Mouse (Mus musculus): Measurements from ENCODE around the gene Got1.

Got1 gene

DNA sequence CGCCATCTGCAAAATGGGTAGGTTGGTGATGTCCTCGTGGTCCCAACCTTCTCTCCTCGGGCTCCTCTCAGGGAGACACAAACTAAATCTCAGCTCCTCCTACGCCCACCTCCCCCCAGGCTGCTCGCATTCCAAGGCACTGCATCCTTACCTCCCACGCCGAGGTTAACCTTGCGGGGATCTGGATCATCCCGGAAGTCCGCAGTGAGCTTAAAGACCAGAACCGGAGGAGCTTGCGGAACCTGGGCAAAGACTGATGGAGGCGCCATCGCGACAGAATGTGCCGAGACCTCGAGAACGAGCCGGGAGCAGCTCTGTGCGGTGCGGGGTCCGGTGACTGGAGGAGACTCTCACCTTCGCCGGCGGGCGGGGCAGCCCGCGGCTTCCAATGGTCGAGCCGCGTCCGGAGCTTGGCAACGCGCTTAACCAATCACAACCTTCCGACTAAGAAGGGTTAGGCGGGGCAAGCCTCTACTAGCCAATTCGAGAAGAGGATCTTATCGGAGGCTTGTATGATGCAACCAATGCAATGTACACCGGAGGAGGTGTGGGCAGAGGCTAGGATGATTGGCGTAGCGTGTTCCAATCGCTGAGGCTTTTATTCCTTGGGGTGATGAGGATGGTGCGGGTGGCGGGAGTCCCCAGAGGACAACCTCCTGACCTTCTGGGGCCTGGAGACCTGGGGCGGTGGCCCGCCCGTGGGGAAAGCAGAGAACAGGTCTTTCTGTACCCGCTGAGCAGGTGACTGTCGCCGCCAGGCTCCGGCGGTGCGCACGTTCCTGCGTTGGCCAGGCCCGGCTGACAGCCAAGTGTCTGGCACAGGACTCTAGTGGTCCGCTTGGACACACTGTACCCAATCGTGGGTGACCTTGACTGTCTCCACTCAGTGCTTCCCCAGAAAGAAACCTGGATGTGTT is at the start of gene Got1:
TSS of gene Got1 (minus strand) at position 419 of the 917 bp plus-strand sequence.
- DNase-seq (ENCODE audit: low read depth, low spot score), result peak; percentile 89

GRCm38 (mm10) chr19:43570831-43571790 is 46.7 kb upstream of the Got1 start:
- DNase-seq (ENCODE audit: low read depth, low spot score), result peak; percentile 61

DNA sequence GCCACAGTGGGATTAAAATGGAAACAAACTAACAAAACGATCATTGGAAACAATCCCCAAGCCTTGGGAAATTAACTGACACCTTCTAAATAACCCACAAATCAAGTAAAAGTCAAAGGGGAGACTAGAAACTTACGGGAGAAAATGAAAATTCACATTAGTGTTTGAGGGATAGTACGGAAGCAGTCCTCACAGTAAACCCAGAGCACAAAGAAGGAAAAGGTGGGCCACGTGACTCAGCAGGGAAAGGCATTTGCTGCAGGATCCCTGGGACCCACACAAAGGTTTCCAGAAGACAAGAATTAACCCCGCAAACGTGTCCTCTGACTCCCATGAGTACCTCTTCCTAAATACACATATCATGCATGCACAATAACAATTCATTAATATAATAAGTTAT is 44.7 kb upstream of the Got1 start:
- DNase-seq (ENCODE audit: low read depth, low spot score), result no peak

- no peak for DNase-seq (ENCODE audit: low read depth, low spot score)
Measured at GRCm38 (mm10) chr19:43568298-43568697, 43.9 kb upstream of the Got1 start.

GRCm38 (mm10) chr19:43563166-43563565 is 38.8 kb upstream of the Got1 start:
- no peak for DNase-seq (ENCODE audit: low read depth, low spot score)

DNA sequence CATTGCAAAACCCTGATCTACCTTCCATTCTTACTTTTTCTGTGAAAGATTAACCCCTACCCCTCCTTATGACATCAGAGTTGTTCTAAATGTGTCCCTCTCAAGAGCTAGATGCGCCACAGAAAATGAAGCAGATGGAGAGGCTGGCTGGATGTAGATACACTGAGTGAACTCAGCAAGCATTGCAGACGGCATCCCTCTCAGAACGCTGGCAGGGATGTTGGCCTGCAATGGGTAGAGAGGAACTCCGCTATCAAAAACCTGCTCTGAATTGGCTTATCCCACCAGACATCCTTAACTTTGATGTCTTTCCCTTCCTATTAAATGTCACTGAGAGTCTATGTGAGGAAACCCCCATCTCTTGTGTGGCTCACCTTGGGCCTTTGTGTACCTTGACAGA is 37.4 kb upstream of the Got1 start:
- no peak for DNase-seq (ENCODE audit: low read depth, low spot score)

DNA sequence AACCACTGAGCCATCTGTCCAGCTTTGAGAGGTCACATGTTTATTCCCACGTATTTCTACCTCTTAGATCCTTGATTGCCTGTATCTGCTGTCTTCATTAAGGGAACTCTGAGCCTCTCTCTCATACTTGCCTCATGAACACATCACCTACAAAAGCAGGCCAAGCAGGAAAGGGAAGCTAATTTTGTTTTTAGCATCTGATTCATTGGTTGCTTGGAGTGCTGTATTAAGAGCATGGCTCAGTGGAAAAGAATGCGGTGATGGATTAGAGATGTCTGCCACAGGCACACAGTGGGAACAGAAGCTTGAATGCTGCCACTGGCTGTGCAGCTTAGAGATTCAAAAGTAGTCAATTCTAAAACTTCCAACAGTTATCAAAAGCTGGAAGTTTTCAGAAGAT is 35.8 kb upstream of the Got1 start:
- DNase-seq (ENCODE audit: low read depth, low spot score), result no peak

GRCm38 (mm10) chr19:43551493-43551890 is 27.1 kb upstream of the Got1 start:
- DNase-seq (ENCODE audit: low read depth, low spot score), result no peak

DNA sequence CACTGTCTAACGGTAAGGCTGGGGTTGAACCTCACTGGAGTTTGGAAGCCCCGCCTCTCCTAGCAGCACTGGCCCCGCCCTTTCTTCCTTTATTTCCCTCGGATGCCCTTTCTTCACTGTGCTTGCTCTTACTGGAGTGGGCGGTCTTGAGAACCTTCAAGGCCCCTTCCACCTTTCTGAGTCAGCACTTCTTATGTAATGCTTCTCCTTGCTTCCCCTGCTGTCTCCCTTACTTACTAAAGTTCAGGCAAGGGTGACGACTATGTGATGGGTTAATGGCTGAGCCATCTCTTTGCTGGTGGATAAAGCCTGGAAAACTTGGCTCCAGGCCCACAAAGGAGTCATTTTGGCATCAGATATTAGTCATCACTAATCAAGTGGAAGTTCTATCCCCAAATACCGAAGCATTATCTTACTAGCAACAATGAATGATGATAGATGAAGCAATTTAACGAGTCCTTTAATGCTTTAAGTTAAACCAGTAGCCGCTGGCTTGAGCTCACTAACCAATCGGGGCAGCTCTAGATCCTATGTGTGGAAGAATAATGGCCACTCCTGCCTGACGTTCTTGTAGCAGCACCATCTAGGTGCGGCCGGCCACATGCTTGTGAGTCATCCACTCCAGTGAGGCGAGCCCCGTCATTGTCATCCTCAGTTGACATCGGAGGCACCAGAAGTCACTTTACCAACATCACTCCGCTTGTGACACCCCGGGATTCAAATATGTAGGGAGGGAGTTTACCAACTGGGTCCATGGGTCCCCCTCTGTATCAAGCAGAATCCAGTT is 26.5 kb upstream of the Got1 start:
- DNase-seq (ENCODE audit: low read depth, low spot score), result no peak

- no peak for DNase-seq (ENCODE audit: low read depth, low spot score)
Measured at GRCm38 (mm10) chr19:43548060-43548459, 23.7 kb upstream of the Got1 start.

DNA sequence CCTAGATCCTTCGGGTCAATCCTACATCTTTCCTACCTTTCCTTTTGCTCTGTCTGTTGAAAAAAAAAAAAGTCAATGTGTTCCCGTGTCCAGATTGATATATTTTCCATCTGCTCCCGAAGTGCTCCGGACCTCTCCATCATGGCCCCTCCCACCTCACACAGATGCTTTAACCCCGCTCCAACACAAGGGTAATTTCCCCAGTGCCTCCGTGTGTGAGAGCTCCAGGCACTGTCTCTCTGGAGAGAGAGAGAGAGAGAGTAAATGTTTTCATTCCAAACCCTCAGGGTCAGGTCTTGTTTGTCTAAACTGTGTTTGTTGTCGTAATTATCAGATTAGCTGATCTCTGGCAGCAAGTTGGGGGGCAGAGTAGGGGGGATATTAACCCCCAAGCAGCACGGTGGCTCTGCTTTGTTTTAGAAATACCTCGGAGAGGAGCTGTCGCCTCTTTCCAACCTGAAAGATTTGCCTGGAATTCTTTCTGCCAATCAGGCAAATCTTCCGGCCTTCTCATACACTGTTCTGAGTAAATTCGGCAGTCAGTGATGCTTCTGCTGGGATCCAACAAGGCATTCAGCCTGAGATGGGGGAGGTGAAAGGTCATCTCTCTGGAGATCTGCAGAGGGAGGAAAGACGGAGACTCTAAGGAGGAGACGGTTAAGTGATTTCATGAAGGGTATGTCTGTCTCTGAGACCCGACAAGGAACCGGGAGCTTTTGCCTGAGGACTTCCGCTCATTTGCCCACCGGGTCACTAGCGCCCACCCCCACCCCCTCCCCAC is 22.1 kb upstream of the Got1 start:
- peak; percentile 23 for DNase-seq (ENCODE audit: low read depth, low spot score)

DNA sequence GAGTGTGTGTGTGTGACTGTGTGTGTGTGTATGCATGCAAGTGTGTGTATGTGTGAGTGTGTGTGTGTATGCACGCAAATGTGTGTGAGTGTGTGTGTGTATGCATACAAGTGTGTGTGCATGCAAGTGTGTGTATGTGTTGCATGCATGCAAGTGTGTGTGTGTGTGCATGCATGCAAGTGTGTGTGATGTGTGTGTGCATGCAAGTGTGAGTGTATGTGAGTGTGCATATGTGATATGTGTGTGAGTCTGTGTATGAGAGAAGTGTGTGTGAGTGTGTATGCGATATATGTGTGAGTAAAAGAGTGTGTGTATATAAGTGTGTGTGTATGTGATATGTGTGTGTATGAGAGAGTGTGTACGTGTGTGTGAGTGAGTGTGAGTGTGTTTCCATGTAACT is 11.0 kb upstream of the Got1 start:
- no peak for DNase-seq (ENCODE audit: low read depth, low spot score)

DNA sequence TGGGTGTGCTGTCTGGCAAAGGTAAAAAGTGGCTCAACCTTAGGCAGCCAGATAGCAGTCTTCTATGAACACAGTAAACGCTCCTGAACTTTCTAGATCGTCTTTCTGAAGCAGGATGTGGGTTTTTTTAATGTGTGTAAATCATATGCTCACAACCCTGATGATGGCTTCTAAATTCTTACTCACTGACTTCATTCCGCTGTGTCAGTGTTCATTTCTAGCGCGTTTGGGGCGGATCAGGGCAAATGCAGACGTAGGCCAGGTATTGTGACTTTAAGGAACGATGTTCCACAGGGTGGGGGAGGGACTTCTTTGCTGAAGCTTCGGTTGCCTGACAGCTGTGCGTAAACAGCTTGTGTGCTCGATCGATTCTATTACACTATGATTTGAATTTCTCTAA is 6.5 kb upstream of the Got1 start:
- DNase-seq (ENCODE audit: low read depth, low spot score), result no peak

- DNase-seq (ENCODE audit: low read depth, low spot score), result peak; percentile 82
Measured at GRCm38 (mm10) chr19:43530197-43530770, 5.9 kb upstream of the Got1 start.

DNA sequence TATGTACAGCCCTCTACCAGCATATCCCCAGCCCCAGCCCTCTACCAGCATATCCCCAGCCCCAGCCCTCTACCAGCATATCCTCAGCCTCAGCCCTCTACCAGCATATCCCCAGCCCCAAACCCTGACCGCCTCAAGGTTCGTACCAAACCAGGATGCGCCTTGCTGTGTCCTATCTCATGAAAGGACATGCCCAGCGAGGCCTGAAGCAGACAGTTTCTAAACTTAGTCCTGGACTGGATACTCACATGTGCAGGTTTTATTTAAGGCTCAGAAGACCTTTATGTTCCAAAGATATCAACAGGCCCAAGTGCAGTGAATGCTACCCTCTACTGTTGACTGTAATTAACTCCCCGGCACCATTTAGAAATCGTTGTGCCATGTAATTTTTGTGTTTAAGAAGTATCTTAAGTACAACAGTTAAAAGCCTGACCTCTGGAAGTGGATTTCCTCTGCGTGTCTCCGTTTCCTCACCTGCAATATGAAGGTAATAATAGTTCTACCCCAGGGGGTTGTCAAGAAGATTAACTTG is 3.7 kb upstream of the Got1 start:
- DNase-seq (ENCODE audit: low read depth, low spot score), result no peak

DNA sequence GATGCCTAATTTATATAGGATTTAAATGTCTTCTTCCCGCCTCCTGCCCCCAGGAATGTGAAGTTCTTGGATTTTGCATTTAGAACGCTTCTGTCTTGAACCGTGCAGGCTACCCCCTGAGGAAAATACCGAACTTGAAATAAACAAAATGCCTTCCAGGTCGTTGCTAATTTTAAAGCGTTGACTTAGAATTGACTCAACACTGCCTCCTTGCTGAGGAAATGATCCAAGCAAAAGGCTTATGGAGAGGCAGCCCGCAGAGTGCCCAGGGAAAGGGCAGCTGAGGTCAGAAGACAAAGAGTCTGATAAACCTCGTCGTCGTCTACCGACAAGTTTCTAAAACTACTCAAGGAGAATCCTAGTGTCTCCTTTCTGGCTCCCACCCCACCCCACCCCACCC is 2.7 kb upstream of the Got1 start:
- no peak for DNase-seq (ENCODE audit: low read depth, low spot score)

DNA sequence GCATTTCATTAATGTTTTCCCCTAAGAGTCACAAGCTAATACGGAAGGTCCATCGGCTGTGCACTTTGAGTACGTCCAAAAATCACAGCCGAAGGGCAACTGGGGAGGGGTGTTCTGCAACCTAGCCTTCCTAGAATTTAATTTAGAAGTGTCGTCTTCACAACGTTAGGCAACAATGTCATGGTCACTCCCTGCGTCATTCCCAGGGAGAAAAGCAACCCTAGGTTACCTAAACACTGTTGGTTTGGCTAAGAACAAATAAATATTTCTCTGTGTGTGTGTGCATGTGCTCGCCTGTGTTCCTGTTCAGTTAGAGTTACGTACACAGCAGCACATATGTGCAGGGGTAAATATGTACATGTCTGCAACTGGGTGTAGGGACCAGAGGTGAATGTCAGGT is 1.6 kb upstream of the Got1 start:
- DNase-seq (ENCODE audit: low read depth, low spot score), result no peak

DNA sequence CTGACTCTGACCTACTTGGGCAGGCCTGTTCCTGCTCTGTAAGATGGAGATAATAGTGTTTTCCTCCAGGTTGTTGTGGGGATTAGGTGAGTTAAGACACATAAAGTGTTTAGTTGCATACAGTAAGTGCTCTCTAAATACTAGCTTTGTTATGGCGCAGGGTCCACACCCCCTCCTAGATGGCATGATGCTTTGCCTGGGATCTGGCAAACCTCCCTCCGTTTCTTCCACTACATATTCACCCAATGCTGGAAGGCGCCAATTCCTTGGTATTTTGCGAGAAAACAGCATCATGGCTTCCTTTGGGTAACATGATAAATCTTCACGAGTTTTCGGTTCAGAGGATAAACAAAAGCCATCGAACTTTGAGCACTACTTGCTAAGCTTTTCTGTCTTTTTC is 1.2 kb upstream of the Got1 start:
- no peak for DNase-seq (ENCODE audit: low read depth, low spot score)

GRCm38 (mm10) chr19:43525104-43525482 is 688 bp upstream of the Got1 start:
- DNase-seq (ENCODE audit: low read depth, low spot score), result no peak

DNA sequence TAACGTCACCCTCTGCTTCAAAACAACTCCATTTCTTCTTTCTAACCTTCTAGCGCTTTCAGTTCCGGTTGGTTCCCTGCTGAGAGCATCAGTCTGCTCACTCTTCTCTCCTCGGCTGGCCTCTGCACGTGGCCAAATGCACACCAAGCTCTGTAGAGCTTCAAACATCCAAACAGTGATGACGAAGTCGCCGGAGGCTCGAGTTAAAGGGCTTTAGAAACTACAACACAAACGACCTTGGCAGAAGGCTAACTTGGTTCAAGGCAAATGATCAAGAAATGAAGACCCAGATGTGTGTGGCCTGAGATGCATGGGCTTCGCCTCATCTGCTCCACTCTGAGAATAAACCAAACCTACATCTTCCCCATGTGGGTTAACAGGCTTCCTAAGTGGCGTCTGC is 854 bp downstream of the Got1 start:
- no peak for DNase-seq (ENCODE audit: low read depth, low spot score)
